Mouse (Mus musculus) forebrain, embryonic 11.5 days (tissue): ENCODE results near the gene Zfyve16. TPM values are rescaled to one million over a fixed set of nuclear protein-coding genes. Genes with fewer than 3 reads are reported as not detected.

ENCODE experiments used
- ATAC-seq: fragments of 200-750 bp; cut with Nextera tagmentation; replicated peaks from 2 replicates; pipeline ENCODE4 v1.8.0; 2017; ENCODE audit warnings: moderate TSS enrichment; ENCODE audit not compliant: low FRiP score
- DNase-seq: peaks from one replicate; pipeline ENCODE4 v3.0.0-alpha.2; 2017; ENCODE audit warnings: low spot score
- H3K27ac ChIP-seq: fragments of 300-500 bp; sonication (generic); 2 replicates; pipeline ENCODE4 v1.5.1; 2014; ENCODE audit warnings: low read depth, low read length
- H3K27me3 ChIP-seq: fragments of 300-500 bp; sonication (generic); 2 replicates; pipeline ENCODE4 v1.6.1; 2014; ENCODE audit warnings: mild to moderate bottlenecking, low read length, mixed read lengths; ENCODE audit not compliant: control insufficient read depth, insufficient read depth
- H3K36me3 ChIP-seq: fragments of 300-500 bp; sonication (generic); 2 replicates; pipeline ENCODE4 v1.6.1; 2014; ENCODE audit warnings: mild to moderate bottlenecking, low read length, moderate library complexity, mixed read lengths; ENCODE audit not compliant: control insufficient read depth, insufficient read depth
- H3K4me1 ChIP-seq: fragments of 300-500 bp; sonication (generic); replicated peaks from 2 replicates; pipeline ENCODE4 v1.6.1; 2014; ENCODE audit warnings: low read length, mixed read lengths; ENCODE audit not compliant: control insufficient read depth, insufficient read depth
- H3K4me2 ChIP-seq: fragments of 300-500 bp; sonication (generic); 2 replicates; pipeline ENCODE4 v1.6.1; 2014; ENCODE audit warnings: low read depth, mild to moderate bottlenecking, low read length, moderate library complexity, mixed read lengths; ENCODE audit not compliant: severe bottlenecking
- H3K4me3 ChIP-seq: fragments of 300-500 bp; sonication (generic); 2 replicates; pipeline ENCODE4 v1.5.1; 2014; ENCODE audit warnings: low read depth, low read length
- H3K9ac ChIP-seq: fragments of 300-500 bp; sonication (generic); 2 replicates; pipeline ENCODE4 v1.6.1; 2014; ENCODE audit warnings: low read length
- H3K9me3 ChIP-seq: fragments of 300-500 bp; sonication (generic); 2 replicates; pipeline ENCODE4 v1.6.1; 2016; ENCODE audit warnings: low read length, mixed read lengths; ENCODE audit not compliant: control insufficient read depth
- WGBS: fragments of 180-500 bp; shearing (Covaris S2); extraction: QIAGEN DNeasy Blood & Tissue Kit; methylation state at CpG from one replicate; pipeline ENCODE4 v1.1.7; 2014; 5-methylcytosine and 5-hydroxymethylcytosine counted together
- polyA plus RNA-seq: library from polyadenylated mRNA; unstranded; fragments of >200 nt; fragmentation: Nextera tagmentation; extraction: Ambion mirVana; gene quantifications from 2 replicates; pipeline ENCODE4 v1.2.1, GENCODE M21; 2014

Zfyve16 gene
- polyA plus RNA-seq, 1 experiment from 2014 or later = 13.0 TPM

DNA sequence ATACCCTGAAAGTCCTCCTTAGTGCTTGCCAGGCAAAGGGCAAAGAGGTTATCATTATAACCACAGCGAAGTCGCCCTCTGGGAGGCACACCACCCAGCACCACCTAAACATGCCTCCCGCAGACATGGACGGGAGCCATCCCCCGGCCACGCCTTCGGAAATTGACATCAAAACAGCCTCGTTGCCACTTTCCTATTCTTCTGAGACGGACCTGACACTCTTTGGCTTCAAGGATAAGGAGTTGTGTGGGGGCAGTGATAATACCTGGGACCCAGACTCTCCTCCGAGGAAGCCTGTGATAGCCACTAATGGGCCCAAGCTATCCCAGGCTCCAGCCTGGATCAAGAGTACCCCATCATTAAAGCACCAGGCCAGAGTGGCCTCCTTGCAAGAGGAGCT is 92.0 kb downstream of the Zfyve16 start:
- 93% methylated on average over 10 of the region's 10 CpGs for whole genome bisulfite sequencing
- no peak overlapping the region for H3K27ac ChIP-seq
- H3K9ac ChIP-seq = no peak overlapping the region
- ATAC-seq (no peak), DNase-seq (no peak)
- H3K4me1 ChIP-seq = no peaks in the 10 kb centered on the region
- H3K4me3 ChIP-seq = no peak overlapping the region
- H3K36me3 ChIP-seq = no peaks in the 10 kb centered on the region
- H3K4me2 ChIP-seq = no peak overlapping the region
- no peaks in the 10 kb centered on the region for H3K9me3 ChIP-seq
- no peaks in the 10 kb centered on the region for H3K27me3 ChIP-seq

Other genes starting within 250 kb of the Zfyve16 start
- gene Gm20379, start 224.9 kb downstream of the Zfyve16 start, polyA plus RNA-seq = 1.3 and 1.9 TPM in 2 replicates
- 29.1 and 29.6 TPM in 2 replicates for gene Dhfr, start 176.1 kb downstream of the Zfyve16 start, polyA plus RNA-seq
- 39.0 and 43.8 TPM in 2 replicates for gene Msh3, start 175.9 kb downstream of the Zfyve16 start, polyA plus RNA-seq
- 0.08 TPM in 1 of 2 replicates, not detected in the other for gene Ankrd34b, start 105.0 kb downstream of the Zfyve16 start, polyA plus RNA-seq
- gene Fam151b, start 46.9 kb downstream of the Zfyve16 start, polyA plus RNA-seq = not detected in 2 replicates
- gene Spz1, start 45.3 kb upstream of the Zfyve16 start, polyA plus RNA-seq = not detected in 2 replicates
- gene Serinc5, start 80.2 kb upstream of the Zfyve16 start, polyA plus RNA-seq = 6.6 and 7.7 TPM in 2 replicates